ENCODE assay signal across 9 mouse cellular contexts in the genomic region with DNA sequence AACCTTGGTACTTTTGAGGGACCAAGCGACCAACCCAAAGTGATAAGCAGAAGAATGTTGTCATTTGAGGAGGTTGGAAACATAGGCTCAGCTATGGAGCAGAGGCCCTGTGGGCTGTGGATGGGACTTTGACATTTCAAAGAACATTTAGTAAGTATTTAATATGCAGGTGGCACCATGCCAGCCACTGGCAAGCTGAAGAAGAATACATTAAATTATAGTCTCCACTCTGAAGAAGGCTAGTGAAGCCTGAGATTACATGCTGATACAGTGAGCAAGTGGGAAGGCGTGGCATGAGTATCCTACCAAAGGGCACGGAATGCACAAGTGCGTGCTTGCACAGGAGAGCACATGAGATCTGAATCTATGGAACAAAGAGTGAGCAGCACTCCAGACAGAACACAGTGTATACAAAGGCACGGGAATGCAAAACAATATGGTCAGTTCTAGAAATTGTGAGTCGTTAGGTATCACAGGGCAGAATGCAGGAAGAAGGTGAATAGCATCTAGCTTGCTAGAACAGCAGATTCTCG. TPM values are rescaled to one million over a fixed set of nuclear protein-coding genes. Genes with fewer than 3 reads are reported as not detected.
A peak's percentile ranks its signal among the peaks of the same experiment; 100 is the strongest.
DNase-seq lines count a peak whose midpoint lies in the region; ATAC-seq and TF ChIP-seq lines count a peak whose summit lies in the region.
"Had no signal": no experiment of that assay in that cellular context is flagged by ENCODE, and none has a peak within 500 bp of the region (broad histone marks: within the 10 kb centered on the region; RNA-seq: fewer than 3 reads in every experiment).

No protein-coding gene starts in this region.

- peak overlapping the region; percentile 25; the same call in 1 of the 2 replicates for H3K27ac ChIP-seq in layer of hippocampus, adult 2 months
- peak overlapping the region; percentile 85 for H3K27ac ChIP-seq in intestine, embryonic 16.5 days (ENCODE audit: low read length)

- no peak for DNase-seq in layer of hippocampus, adult 2 months (ENCODE audit: low spot score in 2 of 2)
- no peak for DNase-seq in layer of hippocampus, adult 11-12 months (ENCODE audit: low spot score)
- DNase-seq in brain, embryonic 14.5 days (ENCODE audit: low read depth), result peak; percentile 59
- peak; percentile 17 for DNase-seq in lung, postnatal 25 days (ENCODE audit: low spot score)
- DNase-seq in urinary bladder, postnatal 14 days (ENCODE audit: low spot score), result no peak
- no peak for DNase-seq in layer of hippocampus, postnatal 14 days (ENCODE audit: low spot score in 2 of 2)
- DNase-seq: cerebellum, adult 9-11 months had no signal

- H3K4me3 ChIP-seq in layer of hippocampus, adult 2 months, result no peak overlapping the region
- H3K4me3 ChIP-seq in intestine, embryonic 16.5 days (ENCODE audit: low read length), result no peak overlapping the region
- H3K4me3 ChIP-seq: embryonic facial prominence, embryonic 13.5 days had no signal

- no peaks in the 10 kb centered on the region for H3K36me3 ChIP-seq in intestine, embryonic 16.5 days (ENCODE audit: control insufficient read depth, insufficient read depth, low read length)

- H3K4me2 ChIP-seq in intestine, embryonic 16.5 days (ENCODE audit: low read depth, low read length), result no peak overlapping the region
- H3K4me2 ChIP-seq: embryonic facial prominence, embryonic 13.5 days had no signal

- H3K9me3 ChIP-seq in intestine, embryonic 16.5 days (ENCODE audit: control insufficient read depth, low read length), result no peaks in the 10 kb centered on the region
- H3K9me3 ChIP-seq: embryonic facial prominence, embryonic 13.5 days had no signal

- TF ChIP-seq POLR2A in brain, embryonic 14.5 days (IDR thresholded peaks at IDR 0.05; ENCODE audit: borderline replicate concordance, extremely low read depth, insufficient read depth, insufficient read length, poor library complexity, severe bottlenecking), result no peak

- ATAC-seq in intestine, embryonic 16.5 days, result peak; percentile 30

- H3K4me1 ChIP-seq in intestine, embryonic 16.5 days (ENCODE audit: control insufficient read depth, insufficient read depth, low read length), result peaks cover 28% of the 10 kb centered on the region

- WGBS in intestine, embryonic 16.5 days, result 47% methylated on average over 7 of the region's 7 CpGs

- no peak overlapping the region for H3K9ac ChIP-seq in intestine, embryonic 16.5 days (ENCODE audit: low read depth, low read length)
- H3K9ac ChIP-seq: embryonic facial prominence, embryonic 13.5 days had no signal

- H3K27me3 ChIP-seq in intestine, embryonic 16.5 days (replicated peaks; ENCODE audit: control insufficient read depth, insufficient read depth, low read length), result no peaks in the 10 kb centered on the region
- H3K27me3 ChIP-seq: embryonic facial prominence, embryonic 13.5 days had no signal

- no peak for TF ChIP-seq CTCF in layer of hippocampus, adult 2 months (conservative IDR thresholded peaks at IDR 0.05)
- TF ChIP-seq CTCF in brain, embryonic 14.5 days (IDR thresholded peaks at IDR 0.05; ENCODE audit: borderline replicate concordance, extremely low read depth, insufficient read depth, insufficient read length), result no peak

RNA-seq across cellular contexts. Expression of gene Tmbim1, which starts 24.5 kb away (rescaled TPM):
- total RNA-seq in layer of hippocampus, adult 2 months (2021), result 10 to 100 TPM; 23.3 to 23.9 TPM
- 6.6 and 7.3 TPM in 2 replicates for polyA plus RNA-seq in brain, embryonic 14.5 days (2012; rRNA removed)
- polyA plus RNA-seq in intestine, embryonic 16.5 days (2015; fragmentation: Nextera tagmentation; extraction: Ambion mirVana), result 77.3 and 79.8 TPM in 2 replicates
- 10 to 100 TPM; 19.5 to 19.7 TPM for total RNA-seq in layer of hippocampus, postnatal 14 days (2021)

RNA-seq across cellular contexts. Expression of gene Catip, which starts 31.9 kb away (rescaled TPM):
- total RNA-seq in layer of hippocampus, adult 2 months (2021), result 1 to 10 TPM; 1.1 to 1.8 TPM
- 1.0 and 3.1 TPM in 2 replicates for polyA plus RNA-seq in brain, embryonic 14.5 days (2012; rRNA removed)
- polyA plus RNA-seq in intestine, embryonic 16.5 days (2015; fragmentation: Nextera tagmentation; extraction: Ambion mirVana), result 0.24 and 0.50 TPM in 2 replicates
- 1 to 10 TPM; 1.1 to 1.8 TPM for total RNA-seq in layer of hippocampus, postnatal 14 days (2021)

RNA-seq across cellular contexts. Expression of gene Slc11a1, which starts 45.0 kb away (rescaled TPM):
- 1 to 10 TPM; 3.1 to 3.9 TPM for total RNA-seq in layer of hippocampus, adult 2 months (2021)
- polyA plus RNA-seq in brain, embryonic 14.5 days (2012; rRNA removed), result 3.2 and 4.0 TPM in 2 replicates
- polyA plus RNA-seq in intestine, embryonic 16.5 days (2015; fragmentation: Nextera tagmentation; extraction: Ambion mirVana), result 8.0 and 8.9 TPM in 2 replicates
- total RNA-seq in layer of hippocampus, postnatal 14 days (2021), result 1 to 10 TPM; 1.6 to 5.3 TPM

RNA-seq across cellular contexts. Expression of gene Pnkd, which starts 45.2 kb away (rescaled TPM):
- total RNA-seq in layer of hippocampus, adult 2 months (2021), result 100 to 1,000 TPM; 171 to 185 TPM
- polyA plus RNA-seq in brain, embryonic 14.5 days (2012; rRNA removed), result 58.5 and 63.2 TPM in 2 replicates
- polyA plus RNA-seq in intestine, embryonic 16.5 days (2015; fragmentation: Nextera tagmentation; extraction: Ambion mirVana), result 139 and 148 TPM in 2 replicates
- total RNA-seq in layer of hippocampus, postnatal 14 days (2021), result 100 to 1,000 TPM; 143 to 157 TPM

RNA-seq across cellular contexts. Expression of gene Aamp, which starts 45.4 kb away (rescaled TPM):
- 100 to 1,000 TPM; 153 to 155 TPM for total RNA-seq in layer of hippocampus, adult 2 months (2021)
- polyA plus RNA-seq in brain, embryonic 14.5 days (2012; rRNA removed), result 161 and 167 TPM in 2 replicates
- 246 and 256 TPM in 2 replicates for polyA plus RNA-seq in intestine, embryonic 16.5 days (2015; fragmentation: Nextera tagmentation; extraction: Ambion mirVana)
- total RNA-seq in layer of hippocampus, postnatal 14 days (2021), result 100 to 1,000 TPM; 143 to 145 TPM

Comparison
In these comparisons a context has a peak if more than half of its experiments do, and no peak if none do; other contexts are left out.
1. DNase-seq: peak in brain, embryonic 14.5 days (single experiment) and lung, postnatal 25 days (single experiment); none in layer of hippocampus, adult 2 months (0 of 2), layer of hippocampus, adult 11-12 months (single experiment), urinary bladder, postnatal 14 days (single experiment) and layer of hippocampus, postnatal 14 days (0 of 2).